Mouse (Mus musculus) frontal cortex, adult (tissue): Measurements from ENCODE around the gene Hoxa3.

Source experiments
- ATAC-seq: cut with Nextera tagmentation; 2 replicates; pipeline ENCODE4 v1.9.2; 2017; ENCODE audit warnings: mild to moderate bottlenecking, moderate library complexity, mixed read lengths; ENCODE audit not compliant: low TSS enrichment

Hoxa3 gene

DNA sequence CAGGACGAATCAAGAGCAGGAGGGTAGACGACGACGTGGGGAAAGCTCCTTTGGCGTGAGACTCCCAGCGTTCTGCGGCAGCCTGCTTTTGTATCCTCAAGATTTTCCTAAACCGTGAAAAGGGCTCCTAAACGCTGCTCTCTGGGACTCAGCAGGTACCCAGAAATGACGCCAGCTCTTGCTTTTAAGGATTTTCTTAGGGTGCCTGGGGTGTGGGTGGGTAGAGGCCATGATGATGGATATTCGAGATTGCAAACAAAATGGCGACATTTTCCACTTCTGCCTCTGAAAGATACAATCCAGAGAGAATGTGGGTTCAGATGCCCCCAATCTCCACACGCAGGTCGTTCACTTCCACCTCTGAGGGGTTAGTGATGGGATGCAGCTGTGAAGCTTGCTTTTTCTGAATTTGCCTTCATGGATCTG is 45.4 kb downstream of the Hoxa3 start:
- no peak for ATAC-seq

GRCm38 (mm10) chr6:52167176-52167575 is 46.0 kb downstream of the Hoxa3 start:
- no peak for ATAC-seq

- ATAC-seq = no peak
Observed at GRCm38 (mm10) chr6:52166431-52167077, 46.6 kb downstream of the Hoxa3 start.

GRCm38 (mm10) chr6:52165441-52166370 is 47.4 kb downstream of the Hoxa3 start:
- ATAC-seq = no peak

- ATAC-seq = no peak
Observed at GRCm38 (mm10) chr6:52164626-52165440, 48.3 kb downstream of the Hoxa3 start, which contains the start of gene Hoxa2. TSS of gene Hoxa2 (minus strand) at chr6:52164831.

GRCm38 (mm10) chr6:52164051-52164625 is 49.0 kb downstream of the Hoxa3 start:
- ATAC-seq = no peak

GRCm38 (mm10) chr6:52163366-52164031 is 49.6 kb downstream of the Hoxa3 start:
- no peak for ATAC-seq

DNA sequence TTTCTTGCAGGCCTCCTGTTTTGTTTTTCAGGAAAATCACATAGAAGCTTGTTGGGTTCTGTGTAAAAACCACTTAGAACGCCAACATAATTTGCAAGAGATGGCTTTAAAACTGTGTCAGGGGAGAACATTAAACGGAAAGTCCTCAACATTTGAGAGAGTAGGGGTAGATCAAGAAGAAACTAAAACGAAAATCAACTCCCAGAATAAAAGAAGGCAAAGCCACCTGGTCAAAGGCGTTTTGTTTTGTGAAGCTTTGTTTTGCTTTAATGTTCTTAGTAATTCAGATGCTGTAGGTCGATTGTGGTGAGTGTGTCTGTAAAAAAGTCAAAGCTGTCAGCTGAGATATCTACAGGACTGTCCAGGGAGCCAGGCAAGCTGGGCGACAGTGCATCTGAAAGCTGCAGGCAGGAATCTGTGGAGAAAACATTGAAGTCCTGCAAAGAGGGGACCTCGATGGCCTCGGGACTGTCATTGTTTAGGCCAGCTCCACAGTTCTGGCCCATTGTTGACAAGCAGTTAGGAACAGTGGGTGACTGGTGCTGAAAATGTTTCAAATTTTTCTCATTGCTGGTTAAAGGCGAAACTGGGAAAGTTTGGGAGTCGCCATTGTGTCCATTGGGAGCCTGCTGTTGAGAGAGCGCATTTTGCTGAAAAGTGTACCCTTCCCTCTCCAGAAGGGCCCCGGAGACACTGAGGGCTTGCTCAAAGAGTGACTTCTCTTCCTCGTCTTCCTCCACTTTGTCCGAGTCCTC is 50.3 kb downstream of the Hoxa3 start:
- no peak for ATAC-seq

- ATAC-seq = no peak
Observed at GRCm38 (mm10) chr6:52162093-52162380, 51.1 kb downstream of the Hoxa3 start.

DNA sequence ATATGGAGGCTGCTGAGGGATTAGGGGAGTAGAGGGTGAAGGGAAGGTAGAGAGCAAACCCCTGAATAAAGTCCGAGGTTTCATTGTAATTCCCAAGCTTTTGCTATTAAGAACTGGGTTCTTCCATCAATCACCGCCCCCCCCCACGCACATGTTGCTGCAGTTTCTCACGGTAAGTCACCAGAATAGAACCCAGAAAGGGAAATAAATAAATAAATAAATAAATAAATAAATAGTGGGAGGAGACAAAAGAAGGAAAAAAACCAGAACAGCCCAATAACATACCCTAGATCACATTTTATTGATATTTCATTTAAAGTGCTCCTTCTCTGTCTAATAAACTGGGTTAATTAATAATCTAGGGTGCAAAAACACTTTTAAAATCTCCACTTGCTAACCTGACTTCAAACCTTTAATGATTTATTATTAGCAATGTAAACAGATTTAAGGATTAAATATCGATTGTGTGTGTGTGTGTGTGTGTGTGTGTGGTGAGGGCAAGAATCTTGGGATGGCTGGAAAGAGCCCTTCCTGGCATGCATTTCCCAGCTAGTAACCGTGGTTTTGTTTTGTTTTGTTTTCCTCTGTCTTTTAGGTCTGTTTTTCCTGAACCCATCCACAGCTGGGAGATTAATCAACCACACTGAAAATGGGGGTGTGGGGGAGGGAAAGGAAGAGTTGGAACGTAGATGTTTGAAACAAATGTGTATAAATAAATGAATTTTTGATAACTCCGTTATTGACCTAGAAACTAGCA is 51.6 kb downstream of the Hoxa3 start:
- ATAC-seq = no peak

DNA sequence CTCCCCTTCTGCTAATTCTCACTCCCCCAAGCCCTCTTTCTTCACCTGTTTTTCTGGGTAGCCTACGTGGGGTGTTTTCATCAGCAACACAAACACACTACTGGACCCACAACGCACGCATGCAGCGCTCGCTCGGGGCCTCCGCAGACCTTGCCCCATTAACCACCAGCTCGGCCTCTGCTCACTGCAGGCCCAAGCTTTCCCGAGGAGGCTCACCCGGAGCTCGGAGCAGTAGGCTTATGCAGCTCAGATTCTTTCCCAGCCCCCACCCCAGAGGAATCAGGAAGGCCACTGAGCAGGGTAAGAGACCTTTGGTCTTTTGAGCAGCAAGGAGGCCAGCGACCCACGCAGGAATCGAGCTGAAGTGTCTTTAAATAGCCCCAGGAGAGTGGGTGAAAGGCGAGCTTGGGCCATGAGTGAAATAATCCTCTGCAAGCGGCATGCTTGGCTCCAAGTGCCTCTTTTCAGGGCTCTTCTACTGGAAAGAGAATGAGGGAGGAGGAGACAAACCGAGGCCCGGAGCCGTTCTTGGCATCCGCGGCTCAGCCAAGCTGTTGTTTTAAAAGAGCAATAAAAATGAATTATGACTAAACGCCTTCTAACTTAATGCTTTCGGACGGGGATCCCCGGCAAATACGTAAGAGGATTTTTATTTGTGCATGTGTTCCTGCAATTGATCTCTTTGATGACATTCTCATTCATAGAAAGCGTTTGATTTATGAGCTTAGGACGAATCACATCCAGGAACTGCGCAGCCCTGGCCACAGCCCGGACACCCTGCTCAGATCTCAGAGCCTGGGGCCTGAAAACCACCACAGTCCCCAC is 52.4 kb downstream of the Hoxa3 start:
- no peak for ATAC-seq

DNA sequence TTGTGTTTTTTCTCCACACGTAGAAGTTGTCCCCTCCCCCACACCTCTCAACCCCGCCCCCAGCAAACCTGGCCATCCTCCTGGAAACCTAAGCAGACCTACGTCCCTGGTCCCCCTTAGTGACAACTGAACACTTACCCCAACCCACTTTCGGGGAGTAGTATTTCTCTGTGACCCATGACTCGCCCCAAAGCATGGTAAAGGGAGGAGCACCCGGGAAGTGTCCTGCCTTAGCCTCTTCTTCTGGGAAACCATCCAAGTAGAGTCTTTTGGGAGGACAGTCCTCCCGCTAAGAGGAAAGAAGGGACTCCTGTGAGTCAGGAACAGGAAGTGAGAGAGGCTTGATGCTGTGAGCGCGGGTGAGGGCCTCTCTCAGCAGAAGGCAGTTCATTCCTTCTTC is 53.2 kb downstream of the Hoxa3 start:
- no peak for ATAC-seq

DNA sequence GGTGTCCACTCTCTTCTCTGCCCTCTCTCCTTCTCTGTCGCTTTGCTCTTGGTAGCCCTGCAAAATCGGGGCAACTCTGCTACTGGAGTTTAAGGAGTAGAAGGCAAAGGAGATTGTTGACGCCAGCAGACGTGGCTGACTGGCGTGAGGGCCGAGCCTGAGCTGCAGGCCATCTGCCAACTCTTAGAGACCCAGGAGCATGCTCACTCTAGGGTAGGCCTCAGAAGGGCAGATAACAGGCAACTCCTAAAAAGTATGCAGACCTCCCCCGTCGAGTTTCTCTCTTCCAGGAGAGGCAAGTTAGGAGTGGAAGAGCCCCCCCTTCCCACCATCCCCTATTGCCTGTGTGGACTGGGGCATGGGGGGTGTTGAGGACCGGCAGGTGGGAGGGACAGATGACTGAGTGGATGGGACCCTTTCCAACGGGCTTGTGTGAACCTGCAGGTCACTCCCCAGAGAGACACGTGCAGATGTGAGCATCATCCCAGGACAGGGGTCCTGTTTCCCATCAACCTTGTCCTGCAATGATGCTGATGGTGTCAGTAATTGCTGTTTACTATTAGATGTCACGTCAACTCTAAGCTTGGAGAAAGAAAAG is 53.9 kb downstream of the Hoxa3 start:
- no peak for ATAC-seq

DNA sequence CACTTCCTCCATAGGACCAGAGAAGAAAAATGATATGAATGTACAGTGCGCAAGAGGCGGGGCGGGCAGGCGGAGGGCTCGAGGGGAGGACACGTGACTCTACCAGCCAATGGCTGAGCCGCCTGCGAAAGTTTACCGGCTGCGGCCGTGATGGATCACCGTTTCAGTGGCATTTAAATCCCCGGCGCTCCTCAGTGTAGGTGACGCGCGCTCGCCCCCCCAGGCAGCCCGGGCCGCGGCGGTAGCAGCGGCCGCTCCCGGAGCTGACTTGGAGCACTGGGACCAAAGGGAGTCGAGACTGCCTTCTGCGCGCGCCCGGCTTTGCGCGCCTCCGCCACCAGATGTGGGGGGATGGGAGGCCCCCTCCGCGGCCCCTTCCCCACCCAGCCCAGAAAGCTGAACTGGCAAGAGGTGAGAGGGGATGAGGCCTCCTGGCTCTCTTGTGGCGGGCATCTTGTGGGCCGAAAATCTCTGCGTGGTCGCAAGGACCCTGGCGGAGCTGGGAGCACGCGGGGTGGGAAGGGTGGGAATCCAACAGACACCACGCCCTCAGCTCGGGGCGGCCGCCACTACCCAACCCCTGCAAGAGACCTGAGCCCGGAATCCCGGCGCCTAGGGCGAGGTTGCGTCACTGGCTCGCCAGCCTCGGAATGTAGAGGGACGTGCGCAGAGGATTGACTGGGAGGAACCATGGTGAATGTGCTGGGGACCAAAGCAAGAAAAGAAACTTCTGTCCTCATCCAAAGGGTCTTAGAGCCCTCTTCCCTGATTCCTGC is 54.7 kb downstream of the Hoxa3 start, which contains the start of gene Hoxa1:
Hoxa1 (minus strand) TSS at position 42 of the 776 bp plus-strand sequence.
- no peak for ATAC-seq

DNA sequence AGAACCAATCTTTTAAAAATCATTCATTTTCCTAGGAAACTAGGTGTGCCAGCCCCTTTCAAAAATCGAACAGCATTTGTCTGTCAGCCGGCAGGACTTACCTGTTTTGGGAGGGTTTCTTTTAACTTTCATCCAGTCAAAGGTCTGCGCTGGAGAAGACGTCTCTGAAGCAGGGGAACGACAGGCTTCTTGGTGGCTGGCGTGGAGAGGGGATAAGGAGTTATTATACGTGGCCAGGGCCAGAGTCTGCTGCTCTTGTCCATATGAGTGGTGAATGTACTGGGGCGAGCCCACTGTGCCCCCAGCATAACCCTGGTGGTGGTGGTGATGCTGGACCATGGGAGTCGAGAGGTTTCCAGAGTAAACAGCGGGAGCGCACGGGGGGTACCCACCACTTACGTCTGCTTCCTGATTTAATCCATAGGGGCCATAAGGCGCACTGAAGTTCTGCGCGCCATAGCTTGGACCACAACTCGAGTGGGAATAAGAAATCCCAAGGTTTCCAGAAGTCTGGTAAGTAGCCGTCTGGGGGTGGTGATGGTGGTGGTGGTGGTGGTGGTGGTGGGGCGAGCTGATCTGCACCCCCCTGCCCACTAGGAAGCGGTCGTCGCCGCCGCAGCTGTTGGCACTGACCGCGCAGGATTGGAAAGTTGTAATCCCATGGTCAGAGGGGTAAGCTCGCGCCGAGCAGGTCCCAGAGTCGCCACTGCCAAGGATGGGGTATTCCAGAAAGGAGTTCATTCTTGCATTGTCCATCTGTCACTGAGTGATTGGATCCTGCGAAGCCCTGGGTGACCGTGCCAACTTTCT is 55.5 kb downstream of the Hoxa3 start:
- no peak for ATAC-seq

GRCm38 (mm10) chr6:52156551-52157200 is 56.5 kb downstream of the Hoxa3 start:
- ATAC-seq = no peak
